Mouse (Mus musculus) hindbrain, embryonic 13.5 days (tissue): ENCODE data around the gene Rnf186. TPM values are rescaled to one million over a fixed set of nuclear protein-coding genes. Genes with fewer than 3 reads are reported as not detected.

Experiments used
- ATAC-seq: fragments of 200-750 bp; cut with Nextera tagmentation; 2 replicates; pipeline ENCODE4 v1.8.0; 2017; ENCODE audit warnings: moderate TSS enrichment; ENCODE audit not compliant: low FRiP score
- H3K27ac ChIP-seq: fragments of 300-500 bp; sonication (generic); 2 replicates; pipeline ENCODE4 v1.5.1; 2015; ENCODE audit warnings: inconsistent platforms, mild to moderate bottlenecking, moderate library complexity
- H3K27me3 ChIP-seq: fragments of 300-500 bp; sonication (generic); 2 replicates; pipeline ENCODE4 v1.6.1; 2015; ENCODE audit warnings: mild to moderate bottlenecking, inconsistent platforms
- H3K36me3 ChIP-seq: fragments of 300-500 bp; sonication (generic); 2 replicates; pipeline ENCODE4 v1.6.1; 2015; ENCODE audit warnings: mild to moderate bottlenecking, inconsistent platforms
- H3K4me1 ChIP-seq: fragments of 300-500 bp; sonication (generic); replicated peaks from 2 replicates; pipeline ENCODE4 v1.6.1; 2015; ENCODE audit warnings: inconsistent platforms
- H3K4me2 ChIP-seq: fragments of 300-500 bp; sonication (generic); 2 replicates; pipeline ENCODE4 v1.6.1; 2015; ENCODE audit warnings: inconsistent platforms, mild to moderate bottlenecking, moderate library complexity
- H3K4me3 ChIP-seq: fragments of 300-500 bp; sonication (generic); 2 replicates; pipeline ENCODE4 v1.5.1; 2015; ENCODE audit warnings: mild to moderate bottlenecking, inconsistent platforms
- H3K9ac ChIP-seq: fragments of 300-500 bp; sonication (generic); 2 replicates; pipeline ENCODE4 v1.6.1; 2015; ENCODE audit warnings: mild to moderate bottlenecking, inconsistent platforms
- H3K9me3 ChIP-seq: fragments of 300-500 bp; sonication (generic); 2 replicates; pipeline ENCODE4 v1.6.1; 2016; ENCODE audit warnings: inconsistent platforms
- WGBS: fragments of 180-500 bp; shearing (Covaris S2); methylation state at CpG from one replicate; pipeline ENCODE4 v1.1.7; 2015; 5-methylcytosine and 5-hydroxymethylcytosine counted together
- polyA plus RNA-seq: library from polyadenylated mRNA; unstranded; fragments of >200 nt; fragmentation: Nextera tagmentation; extraction: Ambion mirVana; gene quantifications from 2 replicates; pipeline ENCODE4 v1.2.1, GENCODE M21; 2015

Gene Rnf186
- polyA plus RNA-seq, 1 experiment from 2014 or later: not detected

DNA sequence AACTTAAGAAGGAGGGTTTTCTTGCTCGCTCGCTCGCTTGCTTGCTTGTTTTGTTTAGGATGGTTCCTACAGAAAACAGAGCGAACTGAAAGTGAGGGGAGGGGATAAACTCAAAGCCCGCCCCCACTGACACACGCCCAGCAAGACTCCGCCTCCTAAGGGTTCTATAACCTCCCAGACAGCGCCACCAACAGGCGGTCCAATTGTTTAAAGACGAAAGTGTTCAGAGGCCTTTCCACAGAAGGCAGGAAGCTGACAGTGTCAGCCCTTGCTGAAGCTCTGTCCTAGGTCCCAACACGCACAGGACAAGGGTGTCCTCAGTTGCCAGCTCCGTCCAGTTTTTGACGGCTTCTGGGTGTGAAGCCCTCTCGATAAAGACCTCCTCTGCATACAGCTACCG is 23.2 kb upstream of the Rnf186 start:
- Histone ChIP-seq H3K4me1 (peaks cover 8% of the 10 kb centered on the region; the same call in 1 of the 2 replicates), H3K4me2 (no peak overlapping the region), H3K4me3 (no peak overlapping the region), H3K27ac (no peak overlapping the region), H3K36me3 (no peaks in the 10 kb centered on the region), H3K27me3 (0 out of 2 replicates have a peak, but pooled peaks cover 6% of the 10 kb centered on the region), H3K9me3 (no peaks in the 10 kb centered on the region), H3K9ac (no peak overlapping the region)
- WGBS: 26% methylated on average over 15 of the region's 15 CpGs
- ATAC-seq: no peak

DNA sequence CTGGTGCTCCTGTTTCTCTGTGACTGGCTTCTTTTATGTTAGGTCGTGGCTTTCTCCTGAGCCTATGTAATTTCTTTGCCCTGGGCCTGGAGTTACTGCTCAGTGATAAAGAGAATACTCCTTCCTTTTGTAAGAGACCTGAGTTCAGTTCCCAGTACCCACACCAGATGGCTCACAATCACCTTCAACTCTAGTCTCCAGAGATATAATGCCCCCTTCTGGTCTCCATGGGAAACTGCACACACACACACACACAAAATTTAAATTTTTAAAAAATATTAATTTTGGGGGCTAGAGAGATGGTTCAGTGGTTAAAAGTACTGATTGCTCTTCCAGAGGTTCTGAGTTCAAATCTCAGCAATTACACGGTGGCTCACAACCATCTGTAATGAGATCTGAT is 18.7 kb upstream of the Rnf186 start:
- whole genome bisulfite sequencing: 85% methylated on average over 2 of the region's 2 CpGs
- no peak for ATAC-seq

DNA sequence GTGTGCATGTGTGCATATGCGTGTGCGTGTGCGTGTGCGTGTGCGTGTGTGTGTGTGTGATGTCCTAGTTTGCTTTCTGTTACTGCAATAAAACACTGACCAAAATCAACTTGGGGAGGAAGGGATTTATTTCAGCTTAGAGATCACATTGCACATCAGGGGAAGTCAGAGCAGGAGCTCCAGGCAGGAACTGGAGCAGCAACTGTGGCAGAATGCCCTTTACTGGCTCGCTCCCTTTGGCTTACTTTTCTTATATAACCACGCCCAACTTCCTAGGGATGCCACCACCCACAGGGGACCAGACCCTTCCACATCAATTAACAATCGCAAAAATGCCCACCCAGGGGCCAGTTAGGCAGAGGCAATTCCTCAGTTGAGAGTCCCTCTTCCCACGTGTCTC is 8.3 kb upstream of the Rnf186 start:
- WGBS: 88% methylated on average over 9 of the region's 9 CpGs

More for the DNA sequence above, 18.7 kb upstream of the Rnf186 start:
- no peaks in the 10 kb centered on the region for H3K4me1 ChIP-seq
- H3K27me3 ChIP-seq: 0 out of 2 replicates have a peak, but pooled peaks cover 3% of the 10 kb centered on the region
- H3K9ac ChIP-seq: no peak overlapping the region
- H3K36me3 ChIP-seq: no peaks in the 10 kb centered on the region
- H3K27ac ChIP-seq: no peak overlapping the region
- no peaks in the 10 kb centered on the region for H3K9me3 ChIP-seq
- H3K4me2 ChIP-seq: no peak overlapping the region
- H3K4me3 ChIP-seq: no peak overlapping the region

DNA sequence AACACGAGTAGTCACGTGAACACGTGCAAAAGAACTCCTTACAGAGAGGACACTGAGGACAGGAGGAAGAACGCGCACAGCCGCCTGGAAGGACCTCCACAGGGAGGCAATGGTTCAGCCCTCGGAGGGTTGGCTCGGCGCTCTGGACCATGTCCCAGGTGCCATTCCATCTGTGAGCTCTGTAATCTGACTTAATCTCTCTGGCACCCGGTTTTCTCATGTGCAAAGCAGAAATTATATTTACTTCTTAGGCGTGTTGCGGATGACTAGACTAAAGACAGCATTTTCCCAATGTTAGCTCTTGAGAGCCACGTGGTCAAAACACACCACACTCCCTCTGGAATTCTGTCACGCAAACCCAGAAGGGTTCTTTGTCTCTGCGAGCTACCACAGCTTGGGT is 7.8 kb upstream of the Rnf186 start:
- WGBS: 85% methylated on average over 15 of the region's 15 CpGs
- no peaks in the 10 kb centered on the region for H3K9me3 ChIP-seq
- no peak for ATAC-seq

More for the DNA sequence above, 8.3 kb upstream of the Rnf186 start:
- Histone ChIP-seq H3K4me2 (no peak overlapping the region), H3K27me3 (0 out of 2 replicates have a peak, but pooled peaks cover 3% of the 10 kb centered on the region), H3K4me1 (no peaks in the 10 kb centered on the region), H3K9me3 (no peaks in the 10 kb centered on the region), H3K4me3 (no peak overlapping the region), H3K9ac (no peak overlapping the region), H3K36me3 (no peaks in the 10 kb centered on the region), H3K27ac (no peak overlapping the region)
- ATAC-seq: no peak

DNA sequence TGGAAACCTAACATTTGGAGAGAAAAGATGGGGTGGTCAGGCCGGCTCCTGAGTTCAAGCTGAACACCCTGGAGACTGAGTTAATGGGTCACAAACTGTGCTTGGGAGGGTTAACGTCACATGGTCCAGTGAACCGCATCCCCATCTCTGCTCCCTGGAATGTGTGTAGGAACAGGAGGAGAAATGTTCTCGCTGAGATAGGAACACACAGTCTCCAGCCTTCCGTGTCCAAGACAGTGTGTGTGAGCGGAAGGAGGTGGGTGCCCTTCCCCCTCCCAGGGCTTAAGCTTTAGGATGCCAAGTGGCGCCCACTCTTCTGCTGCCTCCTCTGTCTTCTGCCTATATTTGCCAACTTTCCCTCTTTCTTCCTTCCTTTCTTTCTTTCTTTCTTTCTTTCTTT is 7.0 kb upstream of the Rnf186 start:
- Histone ChIP-seq H3K27me3 (0 out of 2 replicates have a peak, but pooled peaks cover 3% of the 10 kb centered on the region), H3K9ac (no peak overlapping the region), H3K4me2 (no peak overlapping the region), H3K4me1 (no peaks in the 10 kb centered on the region), H3K9me3 (no peaks in the 10 kb centered on the region), H3K36me3 (no peaks in the 10 kb centered on the region), H3K27ac (no peak overlapping the region), H3K4me3 (no peak overlapping the region)
- WGBS: 66% methylated on average over 7 of the region's 7 CpGs
- no peak for ATAC-seq

More for the DNA sequence above, 7.8 kb upstream of the Rnf186 start:
- H3K27ac ChIP-seq: no peak overlapping the region
- no peaks in the 10 kb centered on the region for H3K36me3 ChIP-seq
- no peak overlapping the region for H3K9ac ChIP-seq
- H3K27me3 ChIP-seq: 0 out of 2 replicates have a peak, but pooled peaks cover 3% of the 10 kb centered on the region
- H3K4me3 ChIP-seq: no peak overlapping the region
- no peak overlapping the region for H3K4me2 ChIP-seq
- H3K4me1 ChIP-seq: no peaks in the 10 kb centered on the region

DNA sequence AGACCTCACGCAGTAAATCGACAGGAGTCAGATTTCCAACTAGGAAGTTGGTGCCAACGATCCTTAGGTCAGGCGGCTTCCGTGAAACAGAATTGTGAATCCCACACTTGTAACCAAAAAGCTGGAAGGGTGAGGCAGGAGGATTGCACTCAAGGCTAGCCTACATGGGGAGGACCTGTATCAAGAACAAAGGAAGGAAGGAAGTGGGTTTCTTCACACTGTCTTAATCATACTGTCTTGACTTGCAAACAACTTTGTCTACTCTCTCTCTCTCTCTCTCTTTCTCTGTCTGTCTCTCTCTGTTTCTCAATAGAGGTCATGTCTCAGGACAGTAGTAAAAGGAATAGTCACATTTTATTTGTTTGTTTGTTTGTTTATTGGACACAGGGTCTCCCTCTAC is 4.2 kb upstream of the Rnf186 start:
- Histone ChIP-seq H3K4me2 (no peak overlapping the region), H3K4me1 (no peaks in the 10 kb centered on the region)
- 96% methylated on average over 5 of the region's 5 CpGs for WGBS

DNA sequence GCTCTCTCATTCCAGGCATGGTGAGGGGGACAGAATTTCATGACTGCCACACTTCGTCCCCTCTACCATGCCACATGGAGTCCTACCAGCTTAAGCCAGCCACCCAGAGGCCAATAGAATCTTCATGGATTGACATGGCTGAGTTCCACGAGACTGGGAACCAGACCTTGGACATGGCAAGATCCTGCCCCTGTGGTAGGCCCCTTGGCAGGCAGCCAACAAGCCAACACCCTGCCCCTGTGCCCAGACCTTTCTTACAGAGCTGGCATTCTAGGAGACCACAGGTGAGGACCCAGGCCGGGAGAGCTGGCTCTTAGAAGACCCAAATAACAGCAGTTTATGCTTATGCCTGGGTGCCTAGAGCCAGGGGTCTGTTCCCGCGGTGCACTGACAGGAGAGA is 1.0 kb upstream of the Rnf186 start:
- Histone ChIP-seq H3K4me2 (no peak overlapping the region), H3K9ac (no peak overlapping the region), H3K4me3 (no peak overlapping the region), H3K9me3 (no peaks in the 10 kb centered on the region), H3K27me3 (no peaks in the 10 kb centered on the region), H3K4me1 (no peaks in the 10 kb centered on the region), H3K36me3 (no peaks in the 10 kb centered on the region), H3K27ac (no peak overlapping the region)
- WGBS: 83% methylated on average over 5 of the region's 5 CpGs
- ATAC-seq: no peak

More for the DNA sequence above, 4.2 kb upstream of the Rnf186 start:
- no peak for ATAC-seq
- H3K9ac ChIP-seq: no peak overlapping the region
- no peaks in the 10 kb centered on the region for H3K9me3 ChIP-seq
- H3K27ac ChIP-seq: no peak overlapping the region
- H3K27me3 ChIP-seq: 0 out of 2 replicates have a peak, but pooled peaks cover 3% of the 10 kb centered on the region
- H3K36me3 ChIP-seq: no peaks in the 10 kb centered on the region
- H3K4me3 ChIP-seq: no peak overlapping the region

DNA sequence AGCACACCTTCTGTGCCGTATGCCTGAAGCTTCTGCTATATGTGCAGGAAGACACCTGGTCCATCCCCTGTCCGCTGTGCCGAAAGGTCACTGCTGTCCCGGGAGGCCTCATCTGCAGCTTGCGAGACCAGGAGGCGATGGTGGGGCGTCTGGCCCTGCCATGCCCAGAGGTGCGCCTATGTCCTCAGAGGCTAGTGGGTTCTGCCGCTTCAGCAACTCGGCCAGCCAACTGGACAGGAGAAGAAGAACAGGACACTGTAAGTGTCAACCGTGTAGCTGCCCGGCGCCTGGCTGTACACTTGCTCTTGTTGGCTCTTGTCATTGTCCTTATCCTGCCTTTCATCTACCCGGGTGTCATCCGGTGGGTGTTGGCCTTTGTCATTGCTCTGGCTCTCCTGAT is 573 bp downstream of the Rnf186 start:
- Histone ChIP-seq H3K4me3 (no peak overlapping the region), H3K27me3 (peaks cover under 1% of the 10 kb centered on the region; the same call in 1 of the 2 replicates), H3K27ac (no peak overlapping the region), H3K36me3 (no peaks in the 10 kb centered on the region), H3K9me3 (no peaks in the 10 kb centered on the region), H3K4me1 (peaks cover 6% of the 10 kb centered on the region; the same call in 1 of the 2 replicates), H3K4me2 (no peak overlapping the region), H3K9ac (no peak overlapping the region)
- no peak for ATAC-seq
- 91% methylated on average over 15 of the region's 15 CpGs for WGBS

DNA sequence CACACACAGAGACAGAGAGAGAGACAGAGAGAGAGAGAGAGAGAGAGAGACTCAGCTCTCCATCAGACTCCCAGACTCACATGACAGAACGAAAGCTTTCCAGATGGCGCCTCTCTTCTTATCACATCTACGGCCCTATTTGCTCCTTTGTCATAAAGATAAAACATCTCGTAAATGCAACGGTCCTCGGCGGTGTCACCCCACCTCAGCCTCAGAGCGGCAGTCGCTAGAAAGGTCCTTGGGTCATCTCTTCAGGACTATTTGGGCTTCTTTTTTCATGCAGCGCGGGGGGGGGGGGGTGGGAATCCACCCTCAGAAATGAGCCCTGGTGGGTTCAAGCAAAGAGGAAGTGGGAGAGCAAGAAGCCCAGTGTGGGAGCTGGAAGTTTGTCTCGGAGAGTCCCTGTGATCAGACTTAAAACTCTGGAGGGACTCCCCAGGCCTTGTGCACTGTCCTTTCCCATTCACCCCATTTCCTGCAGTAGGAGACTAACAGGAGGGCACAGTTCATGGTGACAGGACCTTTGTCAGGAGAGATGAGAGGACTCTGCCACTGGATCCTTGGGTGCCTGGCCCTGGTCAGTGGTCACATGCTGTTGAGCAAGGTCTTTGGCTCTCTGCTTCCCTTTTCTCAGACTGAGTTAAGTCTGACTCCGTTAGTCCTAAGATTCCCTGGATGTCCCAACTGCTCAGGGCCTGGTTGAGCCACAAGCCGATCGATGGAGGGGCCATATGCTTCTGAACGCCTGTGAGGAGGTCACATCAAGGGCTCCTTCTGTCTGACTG is 2.1 kb downstream of the Rnf186 start:
- Histone ChIP-seq H3K4me1 (peaks cover 19% of the 10 kb centered on the region), H3K27ac (no peak overlapping the region), H3K4me3 (no peak overlapping the region), H3K4me2 (no peak overlapping the region), H3K27me3 (peaks cover 14% of the 10 kb centered on the region), H3K9ac (no peak overlapping the region), H3K9me3 (no peaks in the 10 kb centered on the region), H3K36me3 (no peaks in the 10 kb centered on the region)
- 79% methylated on average over 16 of the region's 16 CpGs for WGBS
- ATAC-seq: no peak

DNA sequence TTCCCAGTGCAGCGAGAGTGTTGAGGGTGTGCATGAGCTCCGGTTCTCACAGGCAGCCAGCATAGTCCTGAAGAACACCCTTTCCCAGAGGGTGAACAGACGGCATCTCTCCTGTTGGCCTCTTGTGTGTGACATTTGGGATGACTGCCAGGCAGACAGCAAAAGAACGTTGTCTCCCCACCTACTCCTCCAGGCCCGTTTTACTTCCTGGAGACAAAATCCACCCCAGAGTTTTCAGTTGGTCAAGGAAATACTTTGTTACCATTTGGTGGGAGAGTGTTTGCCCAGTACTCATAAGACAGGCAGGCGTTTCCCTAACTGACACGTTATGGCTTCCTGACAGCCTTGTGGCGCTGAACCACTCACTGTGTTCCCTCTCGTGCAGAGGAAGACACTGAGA is 2.8 kb downstream of the Rnf186 start:
- Histone ChIP-seq H3K4me2 (no peak overlapping the region), H3K9me3 (no peaks in the 10 kb centered on the region), H3K36me3 (no peaks in the 10 kb centered on the region), H3K4me3 (no peak overlapping the region), H3K27ac (no peak overlapping the region), H3K9ac (no peak overlapping the region), H3K4me1 (peaks cover 19% of the 10 kb centered on the region), H3K27me3 (peaks cover 14% of the 10 kb centered on the region)
- 73% methylated on average over 9 of the region's 9 CpGs for WGBS
- ATAC-seq: no peak

DNA sequence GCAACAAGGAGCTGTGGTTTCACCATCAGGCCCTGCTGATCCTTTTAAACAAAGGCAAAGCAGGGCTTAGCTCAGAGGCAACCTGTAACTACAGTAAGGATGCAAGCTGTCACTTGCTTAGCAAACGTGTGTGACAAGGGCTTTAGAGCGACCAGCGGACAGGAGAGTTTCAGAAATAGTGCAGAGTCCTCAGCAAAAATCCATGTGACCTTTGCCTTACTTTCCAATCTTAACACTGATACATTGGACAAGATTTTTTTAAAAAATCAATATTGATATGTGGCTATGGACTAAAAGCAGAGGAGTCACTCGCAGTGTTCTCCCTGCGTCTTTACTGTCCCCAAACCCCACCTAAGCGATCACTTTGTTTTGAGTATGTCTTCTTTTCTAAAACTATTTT is 4.5 kb downstream of the Rnf186 start:
- Histone ChIP-seq H3K9me3 (no peaks in the 10 kb centered on the region), H3K27ac (no peak overlapping the region), H3K4me2 (no peak overlapping the region), H3K27me3 (peaks cover 19% of the 10 kb centered on the region), H3K9ac (no peak overlapping the region), H3K4me3 (no peak overlapping the region), H3K4me1 (peaks cover 19% of the 10 kb centered on the region), H3K36me3 (no peaks in the 10 kb centered on the region)
- 92% methylated on average over 6 of the region's 6 CpGs for WGBS
- no peak for ATAC-seq

DNA sequence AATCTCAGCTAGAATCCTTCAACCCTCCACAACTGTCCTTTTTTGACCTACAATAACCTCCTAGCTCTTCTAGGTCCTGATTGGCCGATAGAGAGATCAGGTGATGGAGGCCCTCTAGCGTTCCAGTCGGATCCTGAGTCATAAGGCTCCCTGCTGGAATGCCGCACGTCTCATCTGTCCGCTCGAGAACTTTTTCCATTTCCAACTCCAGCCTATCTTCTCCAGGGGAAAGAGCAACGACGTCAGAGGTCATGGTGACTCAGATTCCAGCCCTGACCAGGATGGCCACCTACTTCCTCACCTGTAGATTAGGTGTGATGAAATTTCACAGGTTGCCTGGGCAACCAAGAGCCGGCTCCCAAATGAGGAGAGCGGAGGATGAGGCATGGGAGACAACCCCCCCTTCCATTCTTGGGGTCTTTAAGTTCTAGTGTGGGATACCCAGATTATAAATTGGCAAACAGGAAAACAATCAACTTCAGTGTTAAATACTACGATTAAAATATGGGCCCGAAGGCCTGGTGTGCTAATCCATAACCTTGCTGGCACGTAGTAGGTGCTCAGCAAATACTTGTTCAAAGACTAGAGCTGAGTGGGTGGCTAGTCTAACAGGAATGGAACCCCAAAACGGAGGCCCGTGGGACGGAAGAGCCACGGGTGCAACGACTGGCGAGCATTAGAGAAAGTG is 5.4 kb downstream of the Rnf186 start:
- H3K27me3 ChIP-seq: peaks cover 19% of the 10 kb centered on the region
- ATAC-seq: no peak
- peak overlapping the region; percentile 47 for H3K4me3 ChIP-seq
- H3K27ac ChIP-seq: no peak overlapping the region
- peak overlapping the region; percentile 71 for H3K9ac ChIP-seq
- no peaks in the 10 kb centered on the region for H3K36me3 ChIP-seq
- H3K9me3 ChIP-seq: no peaks in the 10 kb centered on the region
- WGBS: 20% methylated on average over 20 of the region's 20 CpGs
- peak overlapping the region; percentile 80 for H3K4me2 ChIP-seq
- H3K4me1 ChIP-seq: peaks cover 19% of the 10 kb centered on the region
